Mouse (Mus musculus): ENCODE measurements at regions not wholly inside any gene's neighbourhood (a gene's known extent, or its start where the extent isn't known, plus 50 kb on each side); places are given as distances from the start of the nearest gene placed in this dataset.

- DNase-seq (ENCODE audit: low spot score in 2 of 2): peak in 1 of 2 experiments; percentile 18
Observed at GRCm38 (mm10) chr16:29147766-29148165, 61.7 kb upstream of the Hrasls start.

- DNase-seq (ENCODE audit: low spot score in 2 of 2): no peak
Observed at GRCm38 (mm10) chr16:29119217-29119616, 90.3 kb upstream of the Hrasls start.

GRCm38 (mm10) chr16:29096791-29097190 lies 112.7 kb upstream of the Hrasls start:
- DNase-seq (ENCODE audit: low spot score in 2 of 2): no peak

GRCm38 (mm10) chr16:29065961-29066360 lies 136.5 kb upstream of the Mb21d2 start:
- DNase-seq (ENCODE audit: low spot score in 2 of 2): no peak

DNA sequence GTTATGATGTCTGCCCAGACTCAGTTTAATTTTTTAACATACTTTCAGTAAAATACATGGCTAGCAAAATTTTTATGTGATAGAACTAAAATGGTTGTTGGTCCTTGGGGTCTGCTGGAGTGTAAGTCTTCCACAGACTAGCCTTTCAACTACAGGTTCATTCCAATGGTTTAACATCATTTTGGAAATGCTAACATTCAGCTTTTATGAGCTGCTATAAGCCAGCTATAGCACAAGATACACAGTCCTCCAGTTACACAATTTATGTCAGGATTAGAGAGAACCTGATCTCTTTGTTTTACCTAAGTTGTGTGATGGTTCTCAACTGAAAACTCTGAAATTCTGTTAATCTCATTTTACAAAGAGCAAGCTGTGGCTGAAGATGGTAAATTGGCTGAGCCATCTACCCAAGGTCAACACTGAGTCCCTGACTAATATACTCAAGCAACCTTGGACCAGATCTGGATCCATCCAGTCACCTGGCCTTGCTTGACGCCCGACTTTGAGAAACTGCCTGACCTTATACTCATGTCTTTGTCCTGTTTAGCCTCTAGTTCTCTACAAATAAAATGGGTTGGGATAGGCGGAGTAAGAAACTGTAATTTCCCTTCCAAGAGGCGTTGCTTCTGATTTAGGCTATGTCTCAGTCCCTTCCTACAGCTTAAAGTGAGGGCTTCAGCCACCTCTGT lies 135.8 kb upstream of the Mb21d2 start:
- DNase-seq (ENCODE audit: low spot score in 2 of 2): no peak

DNA sequence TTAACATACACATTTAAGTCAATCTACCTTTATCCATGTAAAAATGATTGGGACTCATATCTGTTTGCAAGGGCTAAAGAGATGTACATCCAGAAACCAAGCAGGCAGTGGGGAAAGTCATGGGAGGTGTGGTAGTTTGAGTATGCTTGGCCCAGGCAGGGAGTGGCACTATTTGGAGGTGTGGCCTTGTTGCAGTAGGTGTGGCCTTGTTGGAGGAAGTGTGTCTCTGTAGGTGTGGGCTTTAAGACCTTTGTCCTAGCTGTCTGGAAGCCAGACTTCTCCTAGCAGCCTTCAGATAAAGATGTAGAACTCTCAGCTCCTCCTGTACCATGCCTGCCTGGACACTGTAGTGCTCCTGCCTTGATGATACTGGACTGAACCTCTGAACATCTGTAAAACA lies 133.9 kb upstream of the Mb21d2 start:
- DNase-seq (ENCODE audit: low spot score in 2 of 2): no peak

DNA sequence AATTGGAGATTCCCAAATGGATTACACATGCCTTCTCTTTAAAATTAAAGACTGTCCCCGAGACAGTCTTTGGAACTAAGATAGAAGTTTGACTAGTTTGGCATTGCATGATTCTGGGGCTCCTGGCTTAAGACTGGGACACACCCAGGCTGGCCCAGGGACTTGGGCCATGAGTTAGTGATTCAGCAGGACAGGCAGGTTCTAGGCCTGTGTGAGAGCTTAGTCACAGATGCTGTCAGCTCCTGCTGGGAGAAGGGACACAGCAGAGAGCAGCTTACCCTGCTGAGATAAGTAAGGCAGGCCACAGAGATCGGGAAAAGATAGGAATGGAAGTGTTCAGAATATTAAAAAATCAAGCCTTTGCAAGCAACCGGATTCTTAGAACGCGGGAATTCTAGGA lies 127.6 kb upstream of the Mb21d2 start:
- DNase-seq (ENCODE audit: low spot score in 2 of 2): no peak

GRCm38 (mm10) chr16:29054423-29054822 lies 125.0 kb upstream of the Mb21d2 start:
- DNase-seq (ENCODE audit: low spot score in 2 of 2): no peak

DNA sequence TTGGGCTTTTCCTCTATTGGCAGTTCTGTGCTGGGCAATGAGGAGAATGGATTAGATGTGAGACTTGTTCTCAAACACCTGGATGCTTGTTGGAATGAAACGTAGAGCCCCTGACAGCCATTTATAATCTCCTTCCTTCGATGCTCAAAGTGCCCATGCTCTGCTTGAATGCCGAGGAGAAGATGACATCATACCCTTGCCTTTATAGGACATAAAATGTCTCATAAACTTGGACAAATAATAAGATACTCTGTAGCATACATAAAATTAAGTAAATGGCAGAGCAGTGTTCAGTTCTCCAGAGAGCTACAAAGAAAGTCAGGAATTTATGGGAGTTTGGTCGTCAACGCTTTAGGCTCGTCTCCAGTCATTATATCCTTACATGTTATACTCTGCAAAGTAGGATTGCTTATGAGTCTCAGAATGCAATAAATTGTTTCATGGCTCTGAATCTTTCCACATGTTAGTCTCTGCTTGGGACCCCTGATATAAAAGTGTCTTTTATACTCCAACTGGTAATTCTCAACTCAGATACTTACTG lies 117.0 kb upstream of the Mb21d2 start:
- DNase-seq (ENCODE audit: low spot score in 2 of 2): no peak

GRCm38 (mm10) chr16:29035523-29035922 lies 106.0 kb upstream of the Mb21d2 start:
- peak in 1 of 2 experiments; percentile 51 for DNase-seq (ENCODE audit: low spot score in 2 of 2)

GRCm38 (mm10) chr16:29034053-29034794 lies 104.8 kb upstream of the Mb21d2 start:
- no peak for DNase-seq (ENCODE audit: low spot score in 2 of 2)

DNA sequence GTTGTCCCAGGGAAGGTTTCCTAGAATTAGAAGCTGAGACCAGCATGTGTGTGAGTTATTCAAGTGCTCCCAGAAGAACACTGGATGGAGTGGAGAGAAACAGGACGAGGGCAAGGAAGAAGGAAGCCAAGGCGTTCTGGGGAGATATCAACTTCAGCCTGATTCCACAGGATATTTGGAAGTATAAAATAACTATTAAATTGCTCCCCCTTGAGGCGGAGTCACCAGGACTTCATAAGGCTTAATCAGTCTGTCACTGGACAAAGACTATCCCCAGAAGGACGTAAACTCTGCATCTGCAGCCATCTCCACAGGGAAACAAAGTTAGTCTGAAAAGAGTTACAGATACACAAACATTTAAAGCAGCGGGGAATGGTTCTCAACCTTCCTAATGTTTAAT lies 103.9 kb upstream of the Mb21d2 start:
- DNase-seq (ENCODE audit: low spot score in 2 of 2): no peak

DNA sequence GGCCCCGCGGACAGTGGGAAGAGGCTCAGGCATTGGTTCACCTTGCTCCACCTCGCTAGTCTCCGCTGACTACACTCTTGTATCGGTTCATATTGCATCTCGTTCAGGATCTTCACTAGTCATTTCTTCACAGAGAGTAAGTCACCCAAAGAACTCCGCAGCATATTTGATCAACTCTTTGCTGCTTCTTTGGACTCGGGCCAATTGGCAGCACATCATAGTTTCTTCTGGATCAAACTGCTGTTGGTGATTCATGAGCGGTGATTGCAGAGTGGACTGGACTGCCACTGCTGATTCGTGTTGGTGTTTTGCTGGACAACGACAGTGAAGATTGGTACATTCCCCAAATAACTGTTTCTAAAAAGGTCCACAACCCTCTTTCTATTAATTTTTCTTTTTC lies 98.4 kb upstream of the Mb21d2 start:
- DNase-seq (ENCODE audit: low spot score in 2 of 2): no peak

DNA sequence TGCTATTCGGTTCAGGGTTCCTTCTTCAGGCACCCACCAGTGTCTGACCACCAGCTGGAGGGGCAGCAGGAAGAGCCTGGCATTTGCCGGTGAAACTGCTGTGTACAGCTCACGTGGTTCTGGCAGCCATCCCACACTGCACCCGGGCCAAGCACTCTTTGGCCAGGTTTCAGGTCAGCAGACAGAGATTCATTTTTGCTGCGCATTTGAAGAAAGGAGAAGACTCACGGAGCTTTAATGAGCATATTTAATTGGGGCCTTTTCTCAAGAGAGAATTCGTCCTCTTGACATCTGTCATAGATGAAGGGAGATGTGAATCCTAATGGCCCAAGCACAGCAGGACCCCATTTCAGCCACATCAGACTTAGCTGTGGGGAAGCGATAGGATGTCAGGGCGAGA lies 71.8 kb upstream of the Mb21d2 start:
- no peak for DNase-seq (ENCODE audit: low spot score in 2 of 2)

- DNase-seq (ENCODE audit: low spot score in 2 of 2): no peak
Observed at GRCm38 (mm10) chr16:28999641-29000040, 70.2 kb upstream of the Mb21d2 start.

DNA sequence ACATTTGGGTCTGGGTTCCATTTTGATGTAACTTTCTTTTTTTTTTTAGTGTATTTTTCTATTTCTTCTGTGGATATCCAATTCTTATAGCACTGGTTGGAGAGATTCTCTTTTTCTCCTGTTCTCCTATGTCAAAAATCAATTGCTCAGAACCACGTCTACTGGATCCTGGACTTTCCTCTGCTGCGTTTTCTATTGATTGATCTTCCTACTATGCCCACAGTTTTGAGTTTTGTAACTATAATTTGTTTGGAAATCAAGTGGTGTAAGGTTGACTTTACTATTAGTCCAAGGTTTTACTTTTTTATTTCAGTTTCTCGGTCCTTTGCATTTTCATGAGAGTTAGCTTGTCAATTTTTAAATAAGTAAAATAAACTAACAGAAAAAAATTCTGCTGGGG lies 67.2 kb upstream of the Mb21d2 start:
- no peak for DNase-seq (ENCODE audit: low spot score in 2 of 2)

- DNase-seq (ENCODE audit: low spot score in 2 of 2): no peak
Observed at GRCm38 (mm10) chr16:28990666-28991065, 61.2 kb upstream of the Mb21d2 start.

GRCm38 (mm10) chr16:28984931-28985330 lies 55.5 kb upstream of the Mb21d2 start:
- DNase-seq (ENCODE audit: low spot score in 2 of 2): no peak

DNA sequence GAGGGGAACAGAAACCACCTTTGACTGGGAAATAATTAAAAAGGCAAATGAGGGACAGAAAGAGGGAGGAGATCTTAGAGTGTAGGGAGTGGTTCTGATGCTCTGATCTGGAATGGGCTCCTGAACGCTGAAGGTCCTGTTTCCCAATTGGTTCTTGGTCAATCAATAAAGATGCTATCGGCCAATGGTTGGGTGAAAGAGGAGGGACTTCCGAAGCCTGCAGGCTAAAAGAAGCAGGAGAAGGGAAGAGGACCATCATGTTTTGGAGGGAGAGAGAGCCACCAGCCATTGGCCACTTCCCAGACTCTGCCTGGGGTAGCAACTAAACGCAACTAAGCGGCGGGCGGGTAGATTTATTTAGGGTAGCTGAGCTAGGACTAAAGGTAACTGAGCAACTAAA lies 53.4 kb upstream of the Mb21d2 start:
- DNase-seq (ENCODE audit: low spot score in 2 of 2): no peak

Measured in left cerebral cortex, adult 8-10 months (tissue).